Mouse (Mus musculus) spleen, adult 2 months (tissue): ENCODE measurements around the gene Homer3. TPM values are rescaled to one million over a fixed set of nuclear protein-coding genes. Genes with fewer than 3 reads are reported as not detected.

ENCODE experiments used
- DNase-seq, 2 experiments: peaks; one replicate each; pipeline versions ENCODE4 v3.0.0 to v3.0.0-alpha.2; 2012 to 2021; ENCODE audit warnings: low spot score in 2 of 2, low read depth in 1 of 2
- H3K27ac ChIP-seq: fragments of 200-500 bp; 2 replicates; pipeline ENCODE4 v1.5.1; 2012; ENCODE audit warnings: low read length, inconsistent platforms; ENCODE audit not compliant: insufficient read depth
- H3K27me3 ChIP-seq: fragments of 200-500 bp; 2 replicates; pipeline ENCODE4 v1.6.1; 2012; ENCODE audit warnings: mild to moderate bottlenecking, moderate library complexity, low read length, inconsistent platforms; ENCODE audit not compliant: control insufficient read depth, insufficient read depth
- H3K36me3 ChIP-seq: fragments of 200-500 bp; 2 replicates; pipeline ENCODE4 v1.6.1; 2012; ENCODE audit warnings: mild to moderate bottlenecking, low read length, inconsistent platforms; ENCODE audit not compliant: control insufficient read depth, insufficient read depth
- H3K4me1 ChIP-seq: fragments of 200-500 bp; 2 replicates; pipeline ENCODE4 v1.6.1; 2011; ENCODE audit warnings: inconsistent platforms; ENCODE audit not compliant: control insufficient read depth, insufficient read depth, insufficient read length
- H3K4me3 ChIP-seq: fragments of 200-500 bp; 2 replicates; pipeline ENCODE4 v1.5.1; 2011; ENCODE audit warnings: mild to moderate bottlenecking, inconsistent platforms; ENCODE audit not compliant: insufficient read depth, insufficient read length; ENCODE audit errors: extremely low read depth
- CTCF ChIP-seq: fragments of 200-500 bp; IDR thresholded peaks from 2 replicates; pipeline ENCODE4 v1.5.1; 2011; ENCODE audit warnings: mild to moderate bottlenecking, inconsistent platforms; ENCODE audit not compliant: insufficient read depth, insufficient read length, insufficient replicate concordance; ENCODE audit errors: extremely low read depth
- POLR2A ChIP-seq: fragments of 200-500 bp; IDR thresholded peaks from 2 replicates; pipeline ENCODE4 v1.6.1; 2011; ENCODE audit warnings: low read depth, low read length, inconsistent platforms
- WGBS: fragments of 180-500 bp; shearing (Covaris S2); methylation state at CpG from one replicate; pipeline ENCODE4 v1.1.7; 2018; 5-methylcytosine and 5-hydroxymethylcytosine counted together
- polyA plus RNA-seq: library from polyadenylated mRNA; depleted of rRNA; stranded (reverse); fragments of >200 nt; gene quantifications from 2 replicates; pipeline ENCODE4 v1.2.3, GENCODE M21; 2012

Gene Homer3
- polyA plus RNA-seq, 1 experiment, result 28.1 TPM

- H3K27me3 ChIP-seq, result no peaks in the 10 kb centered on the region
- no peak overlapping the region for H3K4me3 ChIP-seq
- H3K27ac ChIP-seq, result no peak overlapping the region
- no peaks in the 10 kb centered on the region for H3K4me1 ChIP-seq
- DNase-seq, result no peak
- TF ChIP-seq CTCF (no peak), POLR2A (no peak)
- H3K36me3 ChIP-seq, result peaks cover under 1% of the 10 kb centered on the region; the same call in 1 of the 2 replicates
- 8% methylated on average over 11 of the region's 11 CpGs for WGBS
Observed at GRCm38 (mm10) chr8:70268799-70269565, 13.6 kb upstream of the Homer3 start.

- Histone ChIP-seq H3K27ac (no peak overlapping the region), H3K27me3 (no peaks in the 10 kb centered on the region), H3K36me3 (no peaks in the 10 kb centered on the region), H3K4me1 (no peaks in the 10 kb centered on the region), H3K4me3 (no peak overlapping the region)
- WGBS, result 29% methylated on average over 3 of the region's 3 CpGs
- no peak for DNase-seq
- TF ChIP-seq CTCF (no peak), POLR2A (no peak)
Observed at GRCm38 (mm10) chr8:70272949-70273348, 9.7 kb upstream of the Homer3 start.

- no peaks in the 10 kb centered on the region for H3K36me3 ChIP-seq
- H3K4me3 ChIP-seq, result no peak overlapping the region
- no peaks in the 10 kb centered on the region for H3K4me1 ChIP-seq
Observed at GRCm38 (mm10) chr8:70274350-70274749, 8.3 kb upstream of the Homer3 start.

GRCm38 (mm10) chr8:70276476-70276875 is 6.2 kb upstream of the Homer3 start:
- Histone ChIP-seq H3K36me3 (no peaks in the 10 kb centered on the region), H3K27me3 (no peaks in the 10 kb centered on the region), H3K4me1 (no peaks in the 10 kb centered on the region), H3K27ac (no peak overlapping the region), H3K4me3 (no peak overlapping the region)
- DNase-seq, result no peak
- WGBS, result 62% methylated on average over 3 of the region's 3 CpGs
- TF ChIP-seq CTCF, result no peak
- TF ChIP-seq POLR2A, result no peak

More at GRCm38 (mm10) chr8:70274350-70274749, 8.3 kb upstream of the Homer3 start:
- Histone ChIP-seq H3K27me3 (no peaks in the 10 kb centered on the region), H3K27ac (no peak overlapping the region)
- no peak for TF ChIP-seq CTCF
- no peak for TF ChIP-seq POLR2A
- no peak for DNase-seq

GRCm38 (mm10) chr8:70278175-70278574 is 4.5 kb upstream of the Homer3 start:
- H3K27me3 ChIP-seq, result no peaks in the 10 kb centered on the region
- TF ChIP-seq CTCF, result no peak
- TF ChIP-seq POLR2A, result no peak
- no peaks in the 10 kb centered on the region for H3K36me3 ChIP-seq
- H3K4me1 ChIP-seq, result peaks cover 3% of the 10 kb centered on the region; the same call in 1 of the 2 replicates
- no peak overlapping the region for H3K27ac ChIP-seq
- no peak overlapping the region for H3K4me3 ChIP-seq
- no peak for DNase-seq
- WGBS, result 26% methylated on average over 15 of the region's 15 CpGs

- Histone ChIP-seq H3K27me3 (no peaks in the 10 kb centered on the region), H3K4me1 (peaks cover 5% of the 10 kb centered on the region; the same call in 1 of the 2 replicates), H3K36me3 (no peaks in the 10 kb centered on the region), H3K27ac (no peak overlapping the region), H3K4me3 (no peak overlapping the region)
- no peak for DNase-seq
- 49% methylated on average over 8 of the region's 8 CpGs for WGBS
- no peak for TF ChIP-seq CTCF
- TF ChIP-seq POLR2A, result no peak
Observed at GRCm38 (mm10) chr8:70279266-70279665, 3.4 kb upstream of the Homer3 start.

GRCm38 (mm10) chr8:70281001-70281400 is 1.6 kb upstream of the Homer3 start:
- Histone ChIP-seq H3K4me1 (peaks cover 5% of the 10 kb centered on the region; the same call in 1 of the 2 replicates), H3K27me3 (no peaks in the 10 kb centered on the region), H3K4me3 (no peak overlapping the region), H3K27ac (no peak overlapping the region), H3K36me3 (0 out of 2 replicates have a peak, but pooled peaks cover 1% of the 10 kb centered on the region)
- no peak for DNase-seq
- WGBS, result 80% methylated on average over 3 of the region's 3 CpGs
- TF ChIP-seq CTCF, result no peak
- TF ChIP-seq POLR2A, result no peak
